Mouse (Mus musculus) heart, embryonic 11.5 days (tissue): ENCODE results near the gene Acnat1. TPM values are rescaled to one million over a fixed set of nuclear protein-coding genes. Genes with fewer than 3 reads are reported as not detected.
"Not testable (repeated sequence)": the region's sequence is repeated elsewhere in the genome, so short reads cannot be mapped to it uniquely, and the experiment has no call there.

Experiments used
- ATAC-seq: fragments of 200-750 bp; cut with Nextera tagmentation; replicated peaks from 2 replicates; pipeline ENCODE4 v1.8.0; 2017; ENCODE audit warnings: moderate library complexity; ENCODE audit not compliant: insufficient number of reproducible peaks, low FRiP score, low TSS enrichment
- H3K27ac ChIP-seq: fragments of 300-500 bp; sonication (generic); 2 replicates; pipeline ENCODE4 v1.5.1; 2014; ENCODE audit warnings: mild to moderate bottlenecking, low read depth, low read length
- H3K27me3 ChIP-seq: fragments of 300-500 bp; sonication (generic); 2 replicates; pipeline ENCODE4 v1.6.1; 2014; ENCODE audit warnings: mild to moderate bottlenecking, low read length, mixed read lengths; ENCODE audit not compliant: control insufficient read depth, insufficient read depth
- H3K36me3 ChIP-seq: fragments of 300-500 bp; sonication (generic); 2 replicates; pipeline ENCODE4 v1.6.1; 2014; ENCODE audit warnings: mild to moderate bottlenecking, low read length, moderate library complexity, mixed read lengths; ENCODE audit not compliant: control insufficient read depth, insufficient read depth
- H3K4me1 ChIP-seq: fragments of 300-500 bp; sonication (generic); 2 replicates; pipeline ENCODE4 v1.6.1; 2014; ENCODE audit warnings: low read length; ENCODE audit not compliant: control insufficient read depth, insufficient read depth
- H3K4me2 ChIP-seq: fragments of 300-500 bp; sonication (generic); 2 replicates; pipeline ENCODE4 v1.6.1; 2014; ENCODE audit warnings: mild to moderate bottlenecking, moderate library complexity
- H3K4me3 ChIP-seq: fragments of 300-500 bp; sonication (generic); 2 replicates; pipeline ENCODE4 v1.5.1; 2014; ENCODE audit warnings: low read depth, low read length
- H3K9ac ChIP-seq: fragments of 300-500 bp; sonication (generic); 2 replicates; pipeline ENCODE4 v1.6.1; 2014; ENCODE audit warnings: mild to moderate bottlenecking, low read depth, low read length, moderate library complexity
- H3K9me3 ChIP-seq: fragments of 300-500 bp; sonication (generic); replicated peaks from 2 replicates; pipeline ENCODE4 v1.6.1; 2016; ENCODE audit warnings: low read length; ENCODE audit not compliant: control insufficient read depth
- WGBS: fragments of 180-500 bp; shearing (Covaris S2); extraction: QIAGEN DNeasy Blood & Tissue Kit; methylation state at CpG from one replicate; pipeline ENCODE4 v1.1.7; 2014; ENCODE audit not compliant: insufficient replicate concordance; 5-methylcytosine and 5-hydroxymethylcytosine counted together
- polyA plus RNA-seq: library from polyadenylated mRNA; unstranded; fragments of >200 nt; fragmentation: Nextera tagmentation; extraction: Ambion mirVana; gene quantifications from 2 replicates; pipeline ENCODE4 v1.2.1, GENCODE M21; 2014

Gene Acnat1
- polyA plus RNA-seq, 1 experiment from 2014 or later, result not detected

- H3K4me2 ChIP-seq, result no peak overlapping the region
- H3K27ac ChIP-seq, result no peak overlapping the region
- no peak overlapping the region for H3K9ac ChIP-seq
- no peaks in the 10 kb centered on the region for H3K9me3 ChIP-seq
- 92% methylated on average over 2 of the region's 2 CpGs for WGBS
- H3K27me3 ChIP-seq, result no peaks in the 10 kb centered on the region
- H3K4me1 ChIP-seq, result no peaks in the 10 kb centered on the region
- H3K4me3 ChIP-seq, result no peak overlapping the region
- peaks cover 9% of the 10 kb centered on the region; the same call in 1 of the 2 replicates for H3K36me3 ChIP-seq
- ATAC-seq, result no peak
These were observed 35.5 kb upstream of the Acnat1 start for GRCm38 (mm10) chr4:49509183-49509582.

GRCm38 (mm10) chr4:49506386-49506785 lies 32.7 kb upstream of the Acnat1 start, which contains the start of gene Baat:
Gene Baat, minus strand, starts transcription at chr4:49506557.
- no peaks in the 10 kb centered on the region for H3K9me3 ChIP-seq
- no peak within 1 kb of the TSS for H3K27ac ChIP-seq
- WGBS, result 43% methylated on average over 3 of the region's 3 CpGs

GRCm38 (mm10) chr4:49503563-49503962 lies 29.9 kb upstream of the Acnat1 start:
- H3K27me3 ChIP-seq, result no peaks in the 10 kb centered on the region
- H3K4me1 ChIP-seq, result no peaks in the 10 kb centered on the region
- H3K27ac ChIP-seq, result no peak overlapping the region
- ATAC-seq, result no peak
- H3K4me2 ChIP-seq, result no peak overlapping the region
- H3K36me3 ChIP-seq, result no peaks in the 10 kb centered on the region
- no peak overlapping the region for H3K9ac ChIP-seq
- H3K4me3 ChIP-seq, result no peak overlapping the region
- 65% methylated on average over 1 of the region's 1 CpGs for WGBS
- no peaks in the 10 kb centered on the region for H3K9me3 ChIP-seq

More at GRCm38 (mm10) chr4:49506386-49506785, 32.7 kb upstream of the Acnat1 start, which contains the start of gene Baat:
- H3K27me3 ChIP-seq, result no peaks in the 10 kb centered on the region
- no peak within 1 kb of the TSS for H3K4me3 ChIP-seq
- H3K4me2 ChIP-seq, result no peak within 1 kb of the TSS
- H3K4me1 ChIP-seq, result no peaks in the 10 kb centered on the region
- H3K36me3 ChIP-seq, result no peaks in the 10 kb centered on the region
- ATAC-seq, result no peak
- no peak within 1 kb of the TSS for H3K9ac ChIP-seq

GRCm38 (mm10) chr4:49485934-49486650 lies 12.4 kb upstream of the Acnat1 start:
- H3K27me3 ChIP-seq, H3K4me2 ChIP-seq, H3K9me3 ChIP-seq, H3K36me3 ChIP-seq, H3K4me3 ChIP-seq, H3K9ac ChIP-seq, ATAC-seq, H3K27ac ChIP-seq, H3K4me1 ChIP-seq: not testable (repeated sequence)
- WGBS, result 73% methylated on average over 3 of the region's 3 CpGs

- ATAC-seq, result no peak
- no peaks in the 10 kb centered on the region for H3K36me3 ChIP-seq
- no peaks in the 10 kb centered on the region for H3K4me1 ChIP-seq
- no peak overlapping the region for H3K4me3 ChIP-seq
- no peak overlapping the region for H3K9ac ChIP-seq
- H3K27me3 ChIP-seq, result no peaks in the 10 kb centered on the region
- no peak overlapping the region for H3K27ac ChIP-seq
- H3K4me2 ChIP-seq, result no peak overlapping the region
- H3K9me3 ChIP-seq, result no peaks in the 10 kb centered on the region
These were observed 11.7 kb upstream of the Acnat1 start for GRCm38 (mm10) chr4:49485442-49485841.

- 56% methylated on average over 3 of the region's 3 CpGs for WGBS
- Histone ChIP-seq H3K9ac (no peak overlapping the region), H3K4me3 (no peak overlapping the region), H3K9me3 (no peaks in the 10 kb centered on the region), H3K27me3 (no peaks in the 10 kb centered on the region), H3K27ac (no peak overlapping the region), H3K4me2 (no peak overlapping the region), H3K36me3 (no peaks in the 10 kb centered on the region), H3K4me1 (no peaks in the 10 kb centered on the region)
- no peak for ATAC-seq
These were observed 7.2 kb upstream of the Acnat1 start for GRCm38 (mm10) chr4:49480896-49481295.

GRCm38 (mm10) chr4:49480104-49480760 lies 6.5 kb upstream of the Acnat1 start:
- no peaks in the 10 kb centered on the region for H3K36me3 ChIP-seq
- ATAC-seq, result no peak
- no peak overlapping the region for H3K9ac ChIP-seq
- peak overlapping the region; percentile 22 for H3K4me3 ChIP-seq
- WGBS, result 14% methylated on average over 21 of the region's 21 CpGs
- H3K27me3 ChIP-seq, result no peaks in the 10 kb centered on the region
- no peaks in the 10 kb centered on the region for H3K4me1 ChIP-seq
- H3K9me3 ChIP-seq, result no peaks in the 10 kb centered on the region
- peak overlapping the region; percentile 54 for H3K4me2 ChIP-seq
- no peak overlapping the region for H3K27ac ChIP-seq

- not testable (repeated sequence) for H3K27me3 ChIP-seq, H3K4me2 ChIP-seq, H3K4me3 ChIP-seq, ATAC-seq, H3K27ac ChIP-seq, H3K9ac ChIP-seq, H3K4me1 ChIP-seq, H3K9me3 ChIP-seq, H3K36me3 ChIP-seq
- WGBS, result 38% methylated on average over 2 of the region's 2 CpGs
These were observed 5.3 kb upstream of the Acnat1 start for GRCm38 (mm10) chr4:49479035-49479434.
